Mouse (Mus musculus): ENCODE results near the gene Pabpn1. TPM values are rescaled to one million over a fixed set of nuclear protein-coding genes. Genes with fewer than 3 reads are reported as not detected.

Gene Pabpn1
- total RNA-seq, 2 experiments from 2014 or later: 233 to 257 TPM

- intact Hi-C loops (cut with DNase I): no loop called here
- peak; percentile 71 to 74 for DNase-seq (ENCODE audit: low spot score in 2 of 2)
Observed at GRCm38 (mm10) chr14:54883154-54884021, 8.9 kb upstream of the Pabpn1 start, which contains the start of the genes Bcl2l2 and Gm20521. Gene Bcl2l2, plus strand, starts transcription at chr14:54883377. Gene Gm20521, plus strand, starts transcription at chr14:54883441.

- intact Hi-C loops (cut with DNase I): no loop called here
- no peak for DNase-seq (ENCODE audit: low spot score in 2 of 2)
Observed at GRCm38 (mm10) chr14:54884022-54884712, 8.1 kb upstream of the Pabpn1 start.

GRCm38 (mm10) chr14:54885309-54885708 lies 7.0 kb upstream of the Pabpn1 start:
- intact Hi-C loops (cut with DNase I): no loop called here
- DNase-seq (ENCODE audit: low spot score in 2 of 2): no peak

GRCm38 (mm10) chr14:54893651-54894181 lies 1.4 kb downstream of the Pabpn1 start:
- intact Hi-C loops (cut with DNase I): no loop called here
- DNase-seq (ENCODE audit: low spot score in 2 of 2): peak; percentile 98 to 100

- intact Hi-C loops (cut with DNase I): loop anchor here (5.0 kb wide), 1 partner anchor 213 kb away; the partner anchor contains the start of gene Ap1g2
- DNase-seq (ENCODE audit: low spot score in 2 of 2): peak in 1 of 2 experiments; percentile 50
Observed at GRCm38 (mm10) chr14:54894296-54895151, 2.2 kb downstream of the Pabpn1 start.

- intact Hi-C loops (cut with DNase I): loop anchor here (5.0 kb wide), 1 partner anchor 210 kb away; the partner anchor contains the start of gene Ap1g2
- no peak for DNase-seq (ENCODE audit: low spot score in 2 of 2)
Observed at GRCm38 (mm10) chr14:54897445-54897844, 5.1 kb downstream of the Pabpn1 start.

- peak; percentile 83 to 92 for DNase-seq (ENCODE audit: low spot score in 2 of 2)
- intact Hi-C loops (cut with DNase I): loop anchor here (1.0 to 5.0 kb wide), 3 partner anchors 39 to 192 kb away; partner anchors contain the start of genes Ngdn, Thtpa and Zfhx2
Observed at GRCm38 (mm10) chr14:54900383-54900782, 8.1 kb downstream of the Pabpn1 start.

GRCm38 (mm10) chr14:54903641-54904040 lies 11.3 kb downstream of the Pabpn1 start:
- no peak for DNase-seq (ENCODE audit: low spot score in 2 of 2)
- intact Hi-C loops (cut with DNase I): loop anchor here (5.0 kb wide), 1 partner anchor 189 kb away; the partner anchor contains the start of genes Thtpa and Zfhx2

- no peak for DNase-seq (ENCODE audit: low spot score in 2 of 2)
- intact Hi-C loops (cut with DNase I): no loop called here
Observed at GRCm38 (mm10) chr14:54908682-54909081, 16.4 kb downstream of the Pabpn1 start.

- DNase-seq (ENCODE audit: low spot score in 2 of 2): no peak
- intact Hi-C loops (cut with DNase I): no loop called here
Observed at GRCm38 (mm10) chr14:54912109-54912850, 20.0 kb downstream of the Pabpn1 start.

GRCm38 (mm10) chr14:54912886-54913285 lies 20.6 kb downstream of the Pabpn1 start, which contains the start of gene Slc22a17:
Gene Slc22a17, minus strand, starts transcription at chr14:54913132.
- intact Hi-C loops (cut with DNase I): no loop called here
- DNase-seq (ENCODE audit: low spot score in 2 of 2): peak; percentile 80 to 87

GRCm38 (mm10) chr14:54913343-54913742 lies 21.0 kb downstream of the Pabpn1 start:
- DNase-seq (ENCODE audit: low spot score in 2 of 2): no peak
- intact Hi-C loops (cut with DNase I): no loop called here

- intact Hi-C loops (cut with DNase I): no loop called here
- no peak for DNase-seq (ENCODE audit: low spot score in 2 of 2)
Observed at GRCm38 (mm10) chr14:54920076-54920685, 27.9 kb downstream of the Pabpn1 start.

GRCm38 (mm10) chr14:54924641-54925348 lies 32.5 kb downstream of the Pabpn1 start:
- intact Hi-C loops (cut with DNase I): no loop called here

GRCm38 (mm10) chr14:54925349-54926342 lies 33.3 kb downstream of the Pabpn1 start, which contains the start of gene Efs:
Gene Efs, minus strand, starts transcription at chr14:54926126.
- intact Hi-C loops (cut with DNase I): no loop called here
- peak in 1 of 2 experiments; percentile 40 for DNase-seq (ENCODE audit: low spot score in 2 of 2)

More at GRCm38 (mm10) chr14:54924641-54925348, 32.5 kb downstream of the Pabpn1 start:
- no peak for DNase-seq (ENCODE audit: low spot score in 2 of 2)
